Mouse (Mus musculus) bone marrow macrophage, adult 2 months (primary cell): ENCODE results near the gene D6Ertd527e. TPM values are rescaled to one million over a fixed set of nuclear protein-coding genes. Genes with fewer than 3 reads are reported as not detected.

Experiments used
- H3K27ac ChIP-seq: 2 replicates; pipeline ENCODE4 v1.5.1; 2012; ENCODE audit warnings: low read depth, low read length; ENCODE audit not compliant: insufficient read depth
- H3K4me1 ChIP-seq: 2 replicates; pipeline ENCODE4 v1.6.1; 2012; ENCODE audit warnings: low read length; ENCODE audit not compliant: control insufficient read depth, insufficient read depth
- H3K4me3 ChIP-seq: 2 replicates; pipeline ENCODE4 v1.5.1; 2012; ENCODE audit warnings: mild to moderate bottlenecking, low read length, moderate library complexity; ENCODE audit not compliant: insufficient read depth
- CTCF ChIP-seq: IDR thresholded peaks from 2 replicates; pipeline ENCODE4 v1.5.1; 2012; ENCODE audit warnings: low read depth, mild to moderate bottlenecking, low read length, moderate library complexity
- POLR2A ChIP-seq: IDR thresholded peaks from 2 replicates; pipeline ENCODE4 v1.6.1; 2012; ENCODE audit warnings: mild to moderate bottlenecking, low read depth, low read length, borderline replicate concordance
- polyA plus RNA-seq: library from polyadenylated mRNA; stranded (reverse); fragments of >200 nt; gene quantifications from 2 replicates; pipeline ENCODE4 v1.2.4, GENCODE M21; 2012; ENCODE audit not compliant: missing spikeins, insufficient read depth, insufficient read length

Gene D6Ertd527e
- polyA plus RNA-seq, 1 experiment = not detected

GRCm38 (mm10) chr6:87103314-87103713, 1.2 kb upstream of the D6Ertd527e start:
- Histone ChIP-seq H3K27ac (no peak overlapping the region), H3K4me1 (peaks cover 3% of the 10 kb centered on the region), H3K4me3 (no peak overlapping the region)
- no peak for TF ChIP-seq POLR2A
- TF ChIP-seq CTCF = no peak

GRCm38 (mm10) chr6:87111493-87111892, 6.9 kb downstream of the D6Ertd527e start:
- Histone ChIP-seq H3K27ac (no peak overlapping the region), H3K4me1 (no peaks in the 10 kb centered on the region), H3K4me3 (no peak overlapping the region)
- TF ChIP-seq CTCF (no peak), POLR2A (no peak)

- H3K4me1 ChIP-seq = no peaks in the 10 kb centered on the region
- no peak overlapping the region for H3K4me3 ChIP-seq
- no peak overlapping the region for H3K27ac ChIP-seq
- TF ChIP-seq POLR2A (no peak), CTCF (no peak)
Measured at GRCm38 (mm10) chr6:87112125-87112524, 7.6 kb downstream of the D6Ertd527e start.

GRCm38 (mm10) chr6:87115981-87116380, 11.4 kb downstream of the D6Ertd527e start:
- no peak overlapping the region for H3K4me3 ChIP-seq
- no peaks in the 10 kb centered on the region for H3K4me1 ChIP-seq
- no peak for TF ChIP-seq CTCF
- TF ChIP-seq POLR2A = no peak
- no peak overlapping the region for H3K27ac ChIP-seq

GRCm38 (mm10) chr6:87116596-87116995, 12.1 kb downstream of the D6Ertd527e start:
- no peak for TF ChIP-seq POLR2A
- TF ChIP-seq CTCF = no peak
- H3K4me1 ChIP-seq = no peaks in the 10 kb centered on the region
- H3K4me3 ChIP-seq = no peak overlapping the region
- H3K27ac ChIP-seq = no peak overlapping the region

GRCm38 (mm10) chr6:87119066-87119837, 14.7 kb downstream of the D6Ertd527e start:
- no peak overlapping the region for H3K4me3 ChIP-seq
- no peaks in the 10 kb centered on the region for H3K4me1 ChIP-seq
- TF ChIP-seq POLR2A = no peak
- TF ChIP-seq CTCF = no peak
- H3K27ac ChIP-seq = no peak overlapping the region

- H3K4me3 ChIP-seq = no peak overlapping the region
- TF ChIP-seq POLR2A (no peak), CTCF (no peak)
- no peaks in the 10 kb centered on the region for H3K4me1 ChIP-seq
- no peak overlapping the region for H3K27ac ChIP-seq
Measured at GRCm38 (mm10) chr6:87119975-87120374, 15.4 kb downstream of the D6Ertd527e start.

GRCm38 (mm10) chr6:87120661-87121060, 16.1 kb downstream of the D6Ertd527e start:
- no peak overlapping the region for H3K27ac ChIP-seq

GRCm38 (mm10) chr6:87121961-87122360, 17.4 kb downstream of the D6Ertd527e start:
- Histone ChIP-seq H3K4me1 (peaks cover under 1% of the 10 kb centered on the region; the same call in 1 of the 2 replicates), H3K4me3 (no peak overlapping the region), H3K27ac (no peak overlapping the region)
- TF ChIP-seq CTCF (no peak), POLR2A (no peak)

More at GRCm38 (mm10) chr6:87120661-87121060, 16.1 kb downstream of the D6Ertd527e start:
- no peak overlapping the region for H3K4me3 ChIP-seq
- 0 out of 2 replicates have a peak, but pooled peaks have one; percentile 21 for TF ChIP-seq CTCF
- no peak for TF ChIP-seq POLR2A
- no peaks in the 10 kb centered on the region for H3K4me1 ChIP-seq

GRCm38 (mm10) chr6:87123406-87123805, 18.9 kb downstream of the D6Ertd527e start:
- Histone ChIP-seq H3K4me3 (no peak overlapping the region), H3K4me1 (peaks cover 8% of the 10 kb centered on the region), H3K27ac (no peak overlapping the region)
- TF ChIP-seq POLR2A (no peak), CTCF (no peak)

- TF ChIP-seq POLR2A = no peak
- no peak for TF ChIP-seq CTCF
- peaks cover 8% of the 10 kb centered on the region for H3K4me1 ChIP-seq
- H3K27ac ChIP-seq = no peak overlapping the region
- no peak overlapping the region for H3K4me3 ChIP-seq
Measured at GRCm38 (mm10) chr6:87123973-87124372, 19.4 kb downstream of the D6Ertd527e start.
